Comparison of ENCODE assay signal across 16 mouse cellular contexts in the genomic region with DNA sequence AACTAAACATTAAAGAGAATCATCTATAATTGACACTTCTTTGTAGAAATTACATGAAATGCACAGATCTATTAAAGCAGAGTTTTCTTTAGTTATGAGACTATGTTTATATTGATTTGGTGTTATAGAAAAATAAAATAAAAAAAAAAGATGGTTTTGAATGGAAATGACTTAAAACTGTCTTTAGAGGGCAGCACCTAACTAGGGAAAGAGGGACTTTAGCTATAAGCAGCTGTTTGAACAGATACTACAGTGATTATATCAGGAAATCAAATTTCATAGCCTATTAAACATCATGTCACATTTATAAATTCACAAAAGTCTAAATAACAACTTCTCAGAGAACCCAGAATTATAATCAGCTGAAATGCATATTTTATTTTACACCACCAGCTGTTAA.
DNase-seq lines count a peak whose midpoint lies in the region; ATAC-seq and TF ChIP-seq lines count a peak whose summit lies in the region.
"Had no signal": no experiment of that assay in that cellular context is flagged by ENCODE, and none has a peak within 500 bp of the region (broad histone marks: within the 10 kb centered on the region; RNA-seq: fewer than 3 reads in every experiment).

No protein-coding gene starts in this region.

- no peaks in the 10 kb centered on the region for H3K27me3 ChIP-seq in embryonic facial prominence, embryonic 11.5 days (ENCODE audit: control insufficient read depth, insufficient read depth, low read length)
- H3K27me3 ChIP-seq in embryonic facial prominence, embryonic 10.5 days (replicated peaks; ENCODE audit: low read depth, poor library complexity, severe bottlenecking) = no peaks in the 10 kb centered on the region
- H3K27me3 ChIP-seq in lung, embryonic 14.5 days (ENCODE audit: insufficient read depth, low read length) = no peaks in the 10 kb centered on the region
- no peaks in the 10 kb centered on the region for H3K27me3 ChIP-seq in lung, postnatal 0 days (replicated peaks; ENCODE audit: insufficient read depth, low read length)
- H3K27me3 ChIP-seq: embryonic facial prominence, embryonic 13.5 days; heart, embryonic 15.5 days had no signal

- H3K4me2 ChIP-seq in embryonic facial prominence, embryonic 11.5 days (ENCODE audit: low read depth, low read length) = no peak overlapping the region
- H3K4me2 ChIP-seq in lung, embryonic 14.5 days = no peak overlapping the region
- H3K4me2 ChIP-seq in lung, postnatal 0 days (replicated peaks; ENCODE audit: low read depth, low read length) = no peak overlapping the region
- H3K4me2 ChIP-seq: embryonic facial prominence, embryonic 13.5 days; heart, embryonic 15.5 days had no signal

- H3K9ac ChIP-seq in embryonic facial prominence, embryonic 11.5 days (replicated peaks; ENCODE audit: low read length) = no peak overlapping the region
- no peak overlapping the region for H3K9ac ChIP-seq in lung, embryonic 14.5 days
- no peak overlapping the region for H3K9ac ChIP-seq in lung, postnatal 0 days (replicated peaks; ENCODE audit: low read depth)
- H3K9ac ChIP-seq: embryonic facial prominence, embryonic 13.5 days; heart, embryonic 15.5 days; liver, embryonic 14.5 days had no signal

- H3K36me3 ChIP-seq in embryonic facial prominence, embryonic 11.5 days (replicated peaks; ENCODE audit: control insufficient read depth, insufficient read depth, low read depth, low read length) = no peaks in the 10 kb centered on the region
- no peaks in the 10 kb centered on the region for H3K36me3 ChIP-seq in embryonic facial prominence, embryonic 10.5 days (replicated peaks)
- H3K36me3 ChIP-seq in lung, embryonic 14.5 days (ENCODE audit: insufficient read depth) = no peaks in the 10 kb centered on the region
- H3K36me3 ChIP-seq in lung, postnatal 0 days (ENCODE audit: insufficient read depth, low read length) = no peaks in the 10 kb centered on the region
- H3K36me3 ChIP-seq: embryonic facial prominence, embryonic 13.5 days; heart, embryonic 15.5 days had no signal

- no peaks in the 10 kb centered on the region for H3K4me1 ChIP-seq in embryonic facial prominence, embryonic 11.5 days (ENCODE audit: control insufficient read depth, insufficient read depth, low read length)
- no peaks in the 10 kb centered on the region for H3K4me1 ChIP-seq in embryonic facial prominence, embryonic 10.5 days
- no peaks in the 10 kb centered on the region for H3K4me1 ChIP-seq in lung, embryonic 14.5 days (ENCODE audit: insufficient read depth)
- no peaks in the 10 kb centered on the region for H3K4me1 ChIP-seq in lung, postnatal 0 days (ENCODE audit: insufficient read depth, low read depth, low read length)
- H3K4me1 ChIP-seq: embryonic facial prominence, embryonic 13.5 days had no signal

- no peak overlapping the region for H3K4me3 ChIP-seq in embryonic facial prominence, embryonic 11.5 days (ENCODE audit: low read depth, low read length)
- no peak overlapping the region for H3K4me3 ChIP-seq in embryonic facial prominence, embryonic 10.5 days
- H3K4me3 ChIP-seq in lung, embryonic 14.5 days (ENCODE audit: low read depth, low read length) = no peak overlapping the region
- no peak overlapping the region for H3K4me3 ChIP-seq in lung, postnatal 0 days (ENCODE audit: low read depth, low read length)
- H3K4me3 ChIP-seq: embryonic facial prominence, embryonic 13.5 days; heart, embryonic 15.5 days had no signal

- peak; percentile 29 for DNase-seq in embryonic facial prominence, embryonic 11.5 days (ENCODE audit: low spot score)
- no peak for DNase-seq in embryonic facial prominence, embryonic 10.5 days (ENCODE audit: low spot score)
- peak; percentile 11 for DNase-seq in lung, embryonic 14.5 days
- no peak for DNase-seq in lung, postnatal 0 days (ENCODE audit: low spot score)
- DNase-seq in embryo, embryonic 11 days = peak; percentile 26
- DNase-seq in retina, adult 2 months (ENCODE audit: low read depth, low spot score) = peak; percentile 1
- DNase-seq in gastrocnemius, adult 8-10 months (ENCODE audit: low spot score in 2 of 2) = no peak
- DNase-seq: adrenal gland, adult 8-10 months; B cell, adult 2 months; lung, postnatal 4 days; thymus, postnatal 25 days had no signal

- H3K27ac ChIP-seq in embryonic facial prominence, embryonic 11.5 days (replicated peaks; ENCODE audit: low read depth, low read length) = no peak overlapping the region
- no peak overlapping the region for H3K27ac ChIP-seq in embryonic facial prominence, embryonic 10.5 days (replicated peaks)
- no peak overlapping the region for H3K27ac ChIP-seq in lung, embryonic 14.5 days (ENCODE audit: low read depth)
- no peak overlapping the region for H3K27ac ChIP-seq in lung, postnatal 0 days (ENCODE audit: low read length)
- H3K27ac ChIP-seq: embryonic facial prominence, embryonic 13.5 days; heart, embryonic 15.5 days; liver, embryonic 14.5 days had no signal

- no peak for ATAC-seq in embryonic facial prominence, embryonic 11.5 days (replicated peaks; ENCODE audit: insufficient number of reproducible peaks, low FRiP score, low TSS enrichment, low read depth)
- no peak for ATAC-seq in lung, embryonic 14.5 days (ENCODE audit: insufficient read depth)
- ATAC-seq in lung, postnatal 0 days = no peak
- no peak for ATAC-seq in frontal cortex, adult (ENCODE audit: low TSS enrichment)
- ATAC-seq: intestine, embryonic 16.5 days had no signal

- no peak for TF ChIP-seq CTCF in lung, embryonic 14.5 days (IDR thresholded peaks at IDR 0.05; ENCODE audit: low read depth)
- TF ChIP-seq CTCF in lung, postnatal 0 days (IDR thresholded peaks at IDR 0.05) = no peak

- H3K9me3 ChIP-seq in embryonic facial prominence, embryonic 11.5 days (replicated peaks; ENCODE audit: control insufficient read depth, low read length) = no peaks in the 10 kb centered on the region
- no peaks in the 10 kb centered on the region for H3K9me3 ChIP-seq in embryonic facial prominence, embryonic 10.5 days
- no peaks in the 10 kb centered on the region for H3K9me3 ChIP-seq in lung, embryonic 14.5 days (ENCODE audit: low read depth, low read length)
- no peaks in the 10 kb centered on the region for H3K9me3 ChIP-seq in lung, postnatal 0 days (ENCODE audit: low read length)
- H3K9me3 ChIP-seq: embryonic facial prominence, embryonic 13.5 days; heart, embryonic 15.5 days had no signal

- TF ChIP-seq EP300 in lung, postnatal 0 days (IDR thresholded peaks at IDR 0.05) = no peak

Comparison
In these comparisons a context has a peak if more than half of its experiments do, and no peak if none do; other contexts are left out.
1. DNase-seq: peak in embryonic facial prominence, embryonic 11.5 days (single experiment), lung, embryonic 14.5 days (single experiment), embryo, embryonic 11 days (single experiment) and retina, adult 2 months (single experiment); none in embryonic facial prominence, embryonic 10.5 days (single experiment), lung, postnatal 0 days (single experiment) and gastrocnemius, adult 8-10 months (0 of 2).